Mouse (Mus musculus) CH12.LX (cell line): ENCODE data around the gene Morf4l1. TPM values are rescaled to one million over a fixed set of nuclear protein-coding genes. Genes with fewer than 3 reads are reported as not detected.
"Not testable (repeated sequence)": the region's sequence is repeated elsewhere in the genome, so short reads cannot be mapped to it uniquely, and the experiment has no call there.

Experiments
- DNase-seq: peaks from one replicate; pipeline ENCODE4 v3.0.0-alpha.2; 2013; ENCODE audit errors: extremely low read depth
- H3K27ac ChIP-seq: 2 replicates; pipeline ENCODE4 v1.5.1; 2012; ENCODE audit warnings: low read depth, mild to moderate bottlenecking, control low read depth, moderate library complexity; ENCODE audit not compliant: insufficient read depth
- H3K27me3 ChIP-seq: replicated peaks from 2 replicates; pipeline ENCODE3; 2012; ENCODE audit warnings: inconsistent platforms
- H3K36me3 ChIP-seq, 2 experiments: replicated peaks in 1 of 2; 2 replicates each; pipeline versions ENCODE3 to v1.6.1; 2012; ENCODE audit warnings: inconsistent platforms in 1 of 2, low read length in 1 of 2, mild to moderate bottlenecking in 1 of 2, mixed read lengths in 1 of 2, moderate library complexity in 1 of 2; ENCODE audit not compliant: control insufficient read depth in 1 of 2, insufficient read depth in 1 of 2
- H3K4me1 ChIP-seq, 2 experiments: 2 replicates each; pipeline ENCODE4 v1.6.1; 2012; ENCODE audit warnings: inconsistent platforms in 1 of 2, moderate library complexity in 1 of 2; ENCODE audit not compliant: insufficient read depth in 2 of 2, control insufficient read depth in 1 of 2
- H3K4me2 ChIP-seq: 2 replicates; pipeline ENCODE4 v1.6.1; 2012; ENCODE audit warnings: low read depth, mild to moderate bottlenecking, control low read depth; ENCODE audit not compliant: poor library complexity, insufficient read depth, severe bottlenecking
- H3K4me3 ChIP-seq, 3 experiments: fragments of 150-350 bp in 1 of 3; sonication (generic) in 1 of 3; replicated peaks in 1 of 3; 2 replicates each; pipeline versions ENCODE3 to v1.5.1; 2011 to 2012; ENCODE audit warnings: low read depth in 2 of 3, low read length in 2 of 3, mild to moderate bottlenecking in 2 of 3, moderate library complexity in 2 of 3, control low read depth in 1 of 3, improper control_type of control experiment in 1 of 3, inconsistent platforms in 1 of 3, mixed read lengths in 1 of 3; ENCODE audit not compliant: poor library complexity in 1 of 3
- H3K79me2 ChIP-seq: replicated peaks from 2 replicates; pipeline ENCODE4 v1.6.1; 2012; ENCODE audit warnings: mild to moderate bottlenecking, moderate library complexity; ENCODE audit not compliant: control insufficient read depth, poor library complexity, insufficient read depth, severe bottlenecking; ENCODE audit errors: extremely low read depth
- H3K9ac ChIP-seq: 2 replicates; pipeline ENCODE4 v1.6.1; 2012; ENCODE audit warnings: low read depth, mild to moderate bottlenecking, control low read depth, moderate library complexity; ENCODE audit not compliant: insufficient read depth
- H3K9me3 ChIP-seq: replicated peaks from 2 replicates; pipeline ENCODE3; 2012; ENCODE audit warnings: low read length, inconsistent platforms, mixed read lengths
- BHLHE40 ChIP-seq: IDR thresholded peaks from 2 replicates; pipeline ENCODE4 v1.6.1; 2011; ENCODE audit warnings: mild to moderate bottlenecking, low read depth, low read length, improper control_type of control experiment
- CHD2 ChIP-seq: IDR thresholded peaks from 2 replicates; pipeline ENCODE4 v1.6.1; 2011; ENCODE audit warnings: low read length, improper control_type of control experiment
- CTCF ChIP-seq, 2 experiments: IDR thresholded peaks in 1 of 2; conservative IDR thresholded peaks in 1 of 2; 2 replicates each; pipeline ENCODE4 v1.5.1; 2011 to 2012; ENCODE audit warnings: low read depth in 2 of 2, low read length in 2 of 2, improper control_type of control experiment in 1 of 2, inconsistent platforms in 1 of 2, mild to moderate bottlenecking in 1 of 2, moderate library complexity in 1 of 2
- E2F4 ChIP-seq: IDR thresholded peaks from 2 replicates; pipeline ENCODE4 v1.6.1; 2011; ENCODE audit warnings: low read depth, low read length, improper control_type of control experiment; ENCODE audit not compliant: insufficient replicate concordance
- EP300 ChIP-seq: IDR thresholded peaks from 2 replicates; pipeline ENCODE4 v1.6.1; 2011; ENCODE audit warnings: low read length, improper control_type of control experiment
- IRF4 ChIP-seq: IDR thresholded peaks from 2 replicates; pipeline ENCODE4 v1.6.1; 2014; ENCODE audit warnings: low read depth, mild to moderate bottlenecking, inconsistent platforms, low read length, improper control_type of control experiment
- JUN ChIP-seq: IDR thresholded peaks from 2 replicates; pipeline ENCODE4 v1.6.1; 2011; ENCODE audit warnings: low read depth, mild to moderate bottlenecking, low read length, improper control_type of control experiment, moderate library complexity; ENCODE audit not compliant: insufficient read depth
- JUND ChIP-seq: conservative IDR thresholded peaks from 2 replicates; pipeline ENCODE4 v1.6.1; 2011; ENCODE audit warnings: low read depth, low read length, improper control_type of control experiment
- KAT2A ChIP-seq: IDR thresholded peaks from 2 replicates; pipeline ENCODE4 v1.6.1; 2012; ENCODE audit warnings: low read length, improper control_type of control experiment, inconsistent platforms; ENCODE audit not compliant: insufficient replicate concordance
- MAZ ChIP-seq: IDR thresholded peaks from 2 replicates; pipeline ENCODE4 v1.6.1; 2012; ENCODE audit warnings: low read depth, mild to moderate bottlenecking, inconsistent platforms, low read length, improper control_type of control experiment, moderate library complexity
- MEF2A ChIP-seq: IDR thresholded peaks from 2 replicates; pipeline ENCODE4 v1.6.1; 2014; ENCODE audit warnings: low read depth, mild to moderate bottlenecking, inconsistent platforms, low read length, improper control_type of control experiment, borderline replicate concordance
- NRF1 ChIP-seq: IDR thresholded peaks from 2 replicates; pipeline ENCODE4 v1.6.1; 2014; ENCODE audit warnings: low read depth, mild to moderate bottlenecking, inconsistent platforms, low read length, improper control_type of control experiment, moderate library complexity
- PAX5 ChIP-seq: IDR thresholded peaks from 2 replicates; pipeline ENCODE4 v1.6.1; 2012; ENCODE audit warnings: low read length, inconsistent platforms, mixed read lengths
- RAD21 ChIP-seq: IDR thresholded peaks from 2 replicates; pipeline ENCODE4 v1.6.1; 2011; ENCODE audit warnings: low read depth, mild to moderate bottlenecking, low read length, improper control_type of control experiment, moderate library complexity
- RCOR1 ChIP-seq: conservative IDR thresholded peaks from 2 replicates; pipeline ENCODE4 v1.6.1; 2012; ENCODE audit warnings: low read depth, mild to moderate bottlenecking, inconsistent platforms, low read length, improper control_type of control experiment
- USF2 ChIP-seq: conservative IDR thresholded peaks from 2 replicates; pipeline ENCODE4 v1.6.1; 2011; ENCODE audit warnings: low read depth, low read length, improper control_type of control experiment
- ZKSCAN1 ChIP-seq: IDR thresholded peaks from 2 replicates; pipeline ENCODE4 v1.6.1; 2012; ENCODE audit warnings: low read depth, inconsistent platforms, low read length, improper control_type of control experiment, borderline replicate concordance
- ZNF384 ChIP-seq: IDR thresholded peaks from 2 replicates; pipeline ENCODE4 v1.6.1; 2012; ENCODE audit warnings: low read depth, low read length, improper control_type of control experiment, inconsistent platforms
- dilution Hi-C: fragments of 300-500 bp; cut with MboI; formaldehyde crosslinking; loops from 2 replicates; pipeline ENCODE4 v1.14.3; 2020; ENCODE audit warnings: low sequenced_read_pairs; ENCODE audit not compliant: extremely low pct_unique_long_range_greater_than_20kb, extremely low pct_ligation_motif_present
- in situ Hi-C: fragments of 300-500 bp; cut with MboI; formaldehyde crosslinking; loops from 3 replicates; pipeline ENCODE4 v1.14.3; 2019; ENCODE audit warnings: low sequenced_read_pairs, low pct_ligation_motif_present, low pct_unique_long_range_greater_than_20kb, mixed read lengths
- polyA plus RNA-seq: library from polyadenylated mRNA; unstranded; fragments of >175 nt; gene quantifications from 2 replicates; pipeline ENCODE4 v1.2.1, GENCODE M21; 2012; ENCODE audit warnings: low read depth; ENCODE audit not compliant: insufficient read length
- total RNA-seq, 2 experiments: library from RNA; depleted of rRNA; stranded (reverse); fragments of 300-350 nt in 1 of 2; fragments of >200 nt in 1 of 2; gene quantifications; 2 replicates each; pipeline ENCODE4 v1.2.3; 2012 to 2014

Morf4l1 gene
- total and polyA plus RNA-seq, 3 experiments, result 127 to 233 (median 225) TPM

- Histone ChIP-seq H3K36me3 (peaks cover 1 to 17% of the 10 kb centered on the region in 2 experiments), H3K4me2 (no peak overlapping the region), H3K4me3 (no peak overlapping the region), H3K27ac (no peak overlapping the region), H3K9me3 (no peaks in the 10 kb centered on the region), H3K4me1 (peaks cover 0 to 9% of the 10 kb centered on the region in 2 experiments; a peak in 2 of 4 replicates), H3K27me3 (no peaks in the 10 kb centered on the region), H3K79me2 (no peaks in the 10 kb centered on the region), H3K9ac (no peak overlapping the region)
- TF ChIP-seq ZNF384 (no peak; the same call in 1 of the 2 replicates), PAX5 (no peak), RAD21 (no peak), EP300 (no peak), IRF4 (no peak), MAZ (no peak), RCOR1 (no peak), CHD2 (no peak), CTCF (conservative IDR thresholded peaks at IDR 0.05 in 1 of 2, IDR thresholded peaks at IDR 0.05 in 1 of 2; ENCODE audit: low read depth in 2 of 2, low read length in 2 of 2) (no peak), NRF1 (no peak), JUND (no peak), BHLHE40 (no peak), ZKSCAN1 (no peak), E2F4 (no peak), MEF2A (no peak), USF2 (no peak), KAT2A (no peak), JUN (no peak)
- dilution Hi-C loops (no loop called here), in situ Hi-C loops (no loop called here)
- DNase-seq, result no peak
These were observed 31.6 kb downstream of the Morf4l1 start for GRCm38 (mm10) chr9:90082992-90083391.

- H3K36me3 ChIP-seq, result peaks cover 0 to 14% of the 10 kb centered on the region in 2 experiments
- in situ Hi-C loops, H3K27me3 ChIP-seq, H3K4me3 ChIP-seq, H3K9ac ChIP-seq, H3K4me2 ChIP-seq, H3K79me2 ChIP-seq, H3K27ac ChIP-seq, H3K4me1 ChIP-seq, DNase-seq, H3K9me3 ChIP-seq, dilution Hi-C loops: not testable (repeated sequence)
These were observed 32.6 kb downstream of the Morf4l1 start for GRCm38 (mm10) chr9:90081961-90082360.
